Mouse (Mus musculus): ENCODE data around the gene Cnnm3. TPM values are rescaled to one million over a fixed set of nuclear protein-coding genes. Genes with fewer than 3 reads are reported as not detected.

Cnnm3 gene
- polyA plus RNA-seq, 1 experiment from 2014 or later, result 3.5 TPM

DNA sequence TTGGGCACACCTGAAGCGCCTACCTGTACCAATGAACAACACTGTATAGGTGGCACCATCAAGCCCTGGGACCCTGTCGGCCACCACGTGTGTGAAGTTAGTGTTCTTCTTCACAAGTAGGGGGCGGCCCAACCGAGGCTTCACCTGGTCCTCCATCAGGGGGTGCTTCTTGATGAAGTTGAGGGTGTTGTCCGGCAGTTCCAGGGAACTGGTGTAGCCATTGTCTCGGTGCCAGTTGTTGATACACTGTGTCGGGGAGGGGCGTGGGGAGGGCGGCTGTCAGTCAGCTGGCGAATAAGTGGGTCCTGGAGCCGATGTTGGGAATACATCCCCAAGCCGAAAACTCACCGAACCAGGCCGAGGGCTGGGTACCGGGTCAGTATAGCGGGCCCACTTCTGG is 40.2 kb downstream of the Cnnm3 start:
- H3K27ac ChIP-seq (ENCODE audit: low read length), result no peak overlapping the region
- 88% methylated on average over 17 of the region's 17 CpGs for WGBS
- H3K9ac ChIP-seq (replicated peaks; ENCODE audit: low read length), result no peak overlapping the region
- peaks cover 62% of the 10 kb centered on the region for H3K4me1 ChIP-seq (ENCODE audit: insufficient read depth, low read length)
- no peaks in the 10 kb centered on the region for H3K27me3 ChIP-seq (ENCODE audit: insufficient read depth, low read length)
- ATAC-seq (ENCODE audit: low FRiP score, low TSS enrichment), result no peak
- H3K4me2 ChIP-seq (replicated peaks; ENCODE audit: low read depth, low read length), result no peak overlapping the region
- peaks cover 63% of the 10 kb centered on the region for H3K36me3 ChIP-seq (ENCODE audit: insufficient read depth, low read length)
- no peaks in the 10 kb centered on the region for H3K9me3 ChIP-seq (ENCODE audit: low read length)
- no peak overlapping the region for H3K4me3 ChIP-seq (ENCODE audit: low read length)

DNA sequence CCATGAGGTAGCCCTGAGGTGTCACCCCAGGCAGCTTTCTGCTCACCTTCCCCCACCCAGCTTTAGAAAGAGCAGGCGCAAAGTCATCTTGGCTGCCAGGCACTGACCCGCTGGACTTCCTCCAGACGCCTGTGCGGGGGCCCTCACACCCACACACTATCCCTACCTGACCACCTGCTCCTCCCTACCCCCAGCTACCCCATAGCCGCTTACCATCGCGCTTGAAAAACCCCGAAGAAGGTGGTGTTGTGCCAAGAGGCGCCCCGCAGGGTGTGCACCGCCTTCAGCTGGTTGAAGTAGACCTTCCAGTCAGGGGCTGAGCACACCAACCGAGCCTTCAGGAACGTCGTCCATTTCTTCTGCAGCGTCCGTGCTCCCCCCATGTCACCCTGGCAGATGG is 40.8 kb downstream of the Cnnm3 start:
- 71% methylated on average over 16 of the region's 16 CpGs for WGBS
- no peak overlapping the region for H3K27ac ChIP-seq (ENCODE audit: low read length)
- no peak for ATAC-seq (ENCODE audit: low FRiP score, low TSS enrichment)

DNA sequence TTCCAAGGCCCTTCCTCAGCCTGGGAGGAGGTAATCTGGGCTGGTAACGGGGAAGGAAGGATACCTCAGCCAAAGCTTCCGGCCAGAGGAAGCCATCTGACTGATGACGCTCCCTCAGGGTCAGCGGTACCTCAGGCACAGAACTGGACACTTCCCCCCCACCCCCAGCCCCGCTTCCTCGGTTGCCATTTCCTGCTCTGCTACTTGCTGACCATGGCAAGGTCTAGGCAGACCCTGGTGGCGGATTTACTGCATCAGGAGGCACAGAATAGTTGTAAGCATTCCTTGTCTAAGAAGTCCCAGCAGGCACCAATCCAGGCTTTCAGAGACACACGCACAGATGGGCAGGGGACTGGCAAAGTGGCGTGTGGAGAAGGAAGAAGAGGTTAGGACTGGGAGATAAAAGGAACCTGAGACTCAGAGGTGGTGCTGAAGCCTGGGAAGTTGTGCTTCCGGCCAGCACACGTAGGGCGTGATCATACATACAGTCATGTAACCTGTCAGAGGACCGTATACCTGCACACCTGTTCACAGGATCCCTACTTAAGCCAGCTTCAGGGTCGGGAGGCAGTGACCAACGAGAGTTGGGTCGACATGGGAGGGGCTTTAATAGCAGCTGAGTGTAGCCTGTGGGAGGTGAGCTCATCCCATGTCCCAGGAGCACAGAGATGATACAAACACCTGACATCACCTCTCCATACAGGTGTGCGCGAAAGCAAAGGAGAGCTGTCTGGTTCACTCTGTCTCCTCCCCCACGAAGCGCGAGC is 43.1 kb downstream of the Cnnm3 start:
- Histone ChIP-seq H3K9ac (replicated peaks; ENCODE audit: low read length) (peak overlapping the region; percentile 90), H3K4me1 (ENCODE audit: insufficient read depth, low read length) (peaks cover 53% of the 10 kb centered on the region), H3K27me3 (ENCODE audit: insufficient read depth, low read length) (no peaks in the 10 kb centered on the region), H3K36me3 (ENCODE audit: insufficient read depth, low read length) (peaks cover 51% of the 10 kb centered on the region), H3K27ac (ENCODE audit: low read length) (peak overlapping the region; percentile 98), H3K4me3 (ENCODE audit: low read length) (peak overlapping the region; percentile 89), H3K4me2 (replicated peaks; ENCODE audit: low read depth, low read length) (peak overlapping the region; percentile 97), H3K9me3 (ENCODE audit: low read length) (no peaks in the 10 kb centered on the region)
- 40% methylated on average over 21 of the region's 21 CpGs for WGBS
- no peak for ATAC-seq (ENCODE audit: low FRiP score, low TSS enrichment)

More for the DNA sequence above, 40.8 kb downstream of the Cnnm3 start:
- Histone ChIP-seq H3K9me3 (ENCODE audit: low read length) (no peaks in the 10 kb centered on the region), H3K9ac (replicated peaks; ENCODE audit: low read length) (no peak overlapping the region), H3K4me3 (ENCODE audit: low read length) (no peak overlapping the region), H3K27me3 (ENCODE audit: insufficient read depth, low read length) (no peaks in the 10 kb centered on the region), H3K4me1 (ENCODE audit: insufficient read depth, low read length) (peaks cover 59% of the 10 kb centered on the region), H3K36me3 (ENCODE audit: insufficient read depth, low read length) (peaks cover 63% of the 10 kb centered on the region), H3K4me2 (replicated peaks; ENCODE audit: low read depth, low read length) (no peak overlapping the region)

DNA sequence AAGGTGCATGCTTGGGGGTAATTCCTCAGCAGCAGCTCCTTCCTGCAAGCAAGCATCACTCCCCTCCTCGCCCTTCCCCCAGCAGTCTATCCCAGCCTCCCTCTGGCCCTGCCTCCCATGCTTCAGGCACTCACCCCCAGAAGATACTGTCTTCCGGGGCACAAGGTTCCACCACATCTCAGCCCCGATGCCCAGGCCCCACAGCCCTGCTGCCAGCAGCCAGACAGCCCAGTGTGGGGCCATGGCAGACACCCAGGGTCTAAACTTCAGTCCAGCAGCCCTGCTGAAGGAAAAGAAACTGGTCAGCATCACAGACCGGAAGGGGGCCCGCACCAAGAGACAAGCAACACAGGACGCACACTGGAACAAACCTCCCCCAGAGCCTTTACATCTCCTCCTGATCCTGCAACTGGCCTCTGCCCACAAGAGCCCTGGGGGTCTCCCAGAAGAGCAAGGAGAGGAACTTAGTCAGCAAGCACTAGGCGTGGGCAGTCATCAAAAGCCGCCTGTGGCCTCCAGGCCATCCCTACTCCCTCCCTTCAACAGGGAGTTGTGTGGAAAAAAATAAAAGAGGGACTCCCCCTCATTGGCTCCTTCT is 44.2 kb downstream of the Cnnm3 start:
- Histone ChIP-seq H3K4me1 (ENCODE audit: insufficient read depth, low read length) (peaks cover 62% of the 10 kb centered on the region), H3K9me3 (ENCODE audit: low read length) (no peaks in the 10 kb centered on the region), H3K27ac (ENCODE audit: low read length) (peak overlapping the region; percentile 98), H3K9ac (replicated peaks; ENCODE audit: low read length) (peak overlapping the region; percentile 90), H3K4me2 (replicated peaks; ENCODE audit: low read depth, low read length) (peak overlapping the region; percentile 97), H3K36me3 (ENCODE audit: insufficient read depth, low read length) (peaks cover 40% of the 10 kb centered on the region), H3K4me3 (ENCODE audit: low read length) (peak overlapping the region; percentile 89), H3K27me3 (ENCODE audit: insufficient read depth, low read length) (no peaks in the 10 kb centered on the region)
- ATAC-seq (ENCODE audit: low FRiP score, low TSS enrichment), result no peak
- 4% methylated on average over 8 of the region's 8 CpGs for WGBS

DNA sequence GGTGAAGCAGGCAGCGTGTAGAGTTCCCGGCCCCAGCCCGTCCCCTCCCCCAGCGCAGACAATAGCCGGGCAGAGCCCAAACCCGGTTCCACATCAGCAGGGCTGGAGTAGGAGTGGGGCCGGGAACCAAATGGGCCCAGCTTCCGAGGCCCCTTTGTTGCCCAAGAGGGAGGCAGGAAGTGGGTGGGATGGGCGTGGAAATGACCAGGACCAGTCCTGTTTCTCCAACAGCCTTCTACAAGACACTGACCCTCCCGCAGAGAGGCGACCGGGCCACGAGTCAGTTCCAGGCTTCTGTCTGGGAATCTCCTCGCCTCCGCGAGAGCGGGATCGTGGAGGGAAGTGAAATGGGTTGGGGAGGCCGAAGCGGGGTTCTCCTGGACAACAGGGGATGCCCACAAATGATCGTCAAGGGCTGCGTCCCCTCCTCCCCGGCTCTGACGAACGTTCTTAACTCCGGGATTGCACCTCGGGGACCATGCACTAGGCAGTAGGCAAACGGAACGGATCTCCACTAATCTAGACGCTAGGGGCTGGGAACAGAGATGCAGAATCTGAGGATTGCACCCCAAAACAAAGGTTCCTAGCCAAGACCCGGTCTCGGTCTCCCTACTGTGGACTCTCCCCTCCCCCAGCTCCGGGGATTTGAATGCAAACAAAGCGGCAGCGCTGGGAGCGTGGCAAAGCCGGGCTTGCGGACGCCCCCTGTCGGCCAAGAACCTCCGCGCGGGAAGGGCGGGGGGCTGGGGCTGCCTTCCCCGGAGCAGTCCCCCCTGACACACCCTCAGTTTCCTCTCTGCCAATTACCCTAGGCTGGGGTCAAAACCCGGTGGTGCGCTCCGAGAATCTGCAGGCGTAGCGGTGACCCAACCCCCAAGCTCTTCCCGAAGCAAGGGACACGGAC is 45.1 kb downstream of the Cnnm3 start:
- Histone ChIP-seq H3K9me3 (ENCODE audit: low read length) (no peaks in the 10 kb centered on the region), H3K9ac (replicated peaks; ENCODE audit: low read length) (peak overlapping the region; percentile 90), H3K36me3 (ENCODE audit: insufficient read depth, low read length) (peaks cover 31% of the 10 kb centered on the region), H3K4me1 (ENCODE audit: insufficient read depth, low read length) (peaks cover 71% of the 10 kb centered on the region), H3K4me3 (ENCODE audit: low read length) (peak overlapping the region; percentile 89), H3K27ac (ENCODE audit: low read length) (peak overlapping the region; percentile 98), H3K4me2 (replicated peaks; ENCODE audit: low read depth, low read length) (peak overlapping the region; percentile 97), H3K27me3 (ENCODE audit: insufficient read depth, low read length) (no peaks in the 10 kb centered on the region)
- ATAC-seq (ENCODE audit: low FRiP score, low TSS enrichment), result peak; percentile 78
- WGBS, result 0% methylated on average over 52 of the region's 52 CpGs

DNA sequence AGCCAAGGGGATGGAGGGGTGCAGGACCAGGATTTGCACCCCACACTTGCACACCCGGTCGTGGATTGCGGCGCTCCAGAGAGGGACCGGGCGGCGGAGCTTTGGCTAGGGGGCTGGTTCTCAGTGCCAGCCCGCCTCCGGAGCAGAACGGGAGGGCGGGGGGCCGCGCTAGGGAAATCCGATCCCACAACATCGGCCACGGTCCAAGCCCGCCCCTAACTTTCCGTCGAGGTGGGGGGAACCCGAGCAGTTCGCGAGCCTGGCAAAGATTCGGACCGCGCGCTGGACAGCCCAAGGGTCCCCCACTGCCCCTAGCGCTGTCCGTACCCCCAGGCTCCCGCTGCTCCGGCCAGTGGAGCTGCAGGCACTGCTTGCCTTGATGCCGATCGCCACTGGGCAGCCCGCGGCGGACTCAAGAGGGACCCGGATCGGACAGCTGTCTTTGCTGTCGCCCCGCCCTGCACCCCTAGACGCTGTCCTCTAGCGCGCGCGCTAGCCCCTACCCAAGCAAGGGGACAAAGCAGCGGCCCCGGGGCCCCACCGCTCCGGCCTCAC is 45.9 kb downstream of the Cnnm3 start:
- Histone ChIP-seq H3K36me3 (ENCODE audit: insufficient read depth, low read length) (peaks cover 24% of the 10 kb centered on the region), H3K4me3 (ENCODE audit: low read length) (peak overlapping the region; percentile 89), H3K27me3 (ENCODE audit: insufficient read depth, low read length) (no peaks in the 10 kb centered on the region), H3K9ac (replicated peaks; ENCODE audit: low read length) (peak overlapping the region; percentile 90), H3K27ac (ENCODE audit: low read length) (peak overlapping the region; percentile 98), H3K4me1 (ENCODE audit: insufficient read depth, low read length) (peaks cover 76% of the 10 kb centered on the region), H3K4me2 (replicated peaks; ENCODE audit: low read depth, low read length) (peak overlapping the region; percentile 97), H3K9me3 (ENCODE audit: low read length) (no peaks in the 10 kb centered on the region)
- peak; percentile 78 for ATAC-seq (ENCODE audit: low FRiP score, low TSS enrichment)
- under 1% methylated on average over 48 of the region's 48 CpGs for WGBS

DNA sequence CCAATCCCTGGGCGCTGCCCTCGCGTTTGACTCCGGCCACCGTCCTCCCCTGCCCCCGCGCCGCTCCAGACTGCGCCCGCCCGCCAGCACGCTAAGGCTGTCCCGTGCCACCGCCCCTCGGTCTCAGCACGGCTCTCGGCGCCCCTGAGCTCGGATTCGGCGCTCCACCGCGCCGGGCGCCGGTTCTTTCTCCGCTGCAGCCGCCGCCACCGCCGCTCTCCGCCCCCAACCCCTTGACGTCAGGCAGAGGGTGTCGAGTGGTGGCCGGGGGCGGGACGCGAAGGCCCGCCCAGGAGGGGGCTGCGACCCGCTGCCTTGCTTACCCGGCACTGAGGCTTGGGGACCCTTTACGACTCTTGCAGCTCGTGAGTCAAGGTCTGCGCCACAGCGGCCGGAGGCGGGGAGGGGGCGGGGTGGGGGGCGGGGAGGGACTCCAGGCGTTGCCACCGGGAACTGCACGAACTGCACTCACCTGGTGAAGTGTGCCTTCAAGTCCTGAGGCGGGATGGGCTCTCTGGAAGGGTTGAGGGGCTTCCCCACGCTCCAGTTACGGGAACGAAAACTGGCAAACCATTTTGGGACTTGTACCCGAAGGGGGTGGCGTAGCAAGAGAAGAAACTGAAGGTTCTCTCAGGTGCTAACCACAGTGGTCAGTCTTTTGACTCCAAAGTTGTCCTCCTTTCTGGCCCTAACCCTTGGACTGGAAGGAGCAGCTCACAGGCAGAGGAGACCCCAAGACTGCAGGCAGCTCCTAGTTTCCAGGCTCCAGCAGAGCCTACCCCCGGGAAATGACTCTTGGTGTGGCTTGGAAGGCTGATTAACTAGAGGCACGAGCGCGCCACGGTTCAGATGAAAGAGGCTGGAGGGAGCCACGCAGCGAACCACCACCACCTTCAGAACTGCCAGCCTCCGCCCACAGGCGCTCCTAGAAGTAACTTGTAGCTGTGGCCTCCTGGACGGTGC is 46.6 kb downstream of the Cnnm3 start, which contains the start of gene Sema4c:
Sema4c (minus strand) TSS at position 319 of the 963 bp plus-strand sequence.
- Histone ChIP-seq H3K4me2 (replicated peaks; ENCODE audit: low read depth, low read length) (peak within 1 kb of the TSS; percentile 97), H3K27me3 (ENCODE audit: insufficient read depth, low read length) (no peaks in the 10 kb centered on the region), H3K27ac (ENCODE audit: low read length) (peak within 1 kb of the TSS; percentile 98), H3K4me3 (ENCODE audit: low read length) (peak within 1 kb of the TSS; percentile 89), H3K9me3 (ENCODE audit: low read length) (no peaks in the 10 kb centered on the region), H3K9ac (replicated peaks; ENCODE audit: low read length) (peak within 1 kb of the TSS; percentile 90), H3K4me1 (ENCODE audit: insufficient read depth, low read length) (peaks cover 77% of the 10 kb centered on the region), H3K36me3 (ENCODE audit: insufficient read depth, low read length) (peaks cover 16% of the 10 kb centered on the region)
- ATAC-seq (ENCODE audit: low FRiP score, low TSS enrichment), result peak; percentile 73
- under 1% methylated on average over 64 of the region's 69 CpGs for WGBS

DNA sequence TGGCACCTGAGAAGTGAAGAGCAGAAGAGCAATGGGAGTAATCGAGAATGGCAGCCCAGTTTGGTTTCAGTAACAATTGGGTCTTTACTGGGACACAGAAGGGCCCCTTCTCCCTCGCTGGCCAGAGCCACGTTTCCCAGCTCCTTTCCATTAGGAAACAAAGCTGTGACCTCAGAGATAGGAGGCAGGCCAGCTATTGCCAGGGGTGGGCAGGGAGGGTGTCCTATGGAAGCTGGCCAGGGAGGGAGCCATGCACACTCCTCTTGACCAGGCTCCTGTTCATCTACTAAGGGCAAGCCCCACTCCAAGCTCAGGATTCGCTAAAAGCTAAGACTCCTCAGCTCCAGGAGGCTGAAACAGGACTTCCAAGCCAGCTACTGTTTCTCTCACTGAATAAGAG is 47.6 kb downstream of the Cnnm3 start:
- H3K4me1 ChIP-seq (ENCODE audit: insufficient read depth, low read length), result peaks cover 76% of the 10 kb centered on the region
- no peaks in the 10 kb centered on the region for H3K9me3 ChIP-seq (ENCODE audit: low read length)
- peak overlapping the region; percentile 97 for H3K4me2 ChIP-seq (replicated peaks; ENCODE audit: low read depth, low read length)
- H3K27ac ChIP-seq (ENCODE audit: low read length), result peak overlapping the region; percentile 98
- H3K27me3 ChIP-seq (ENCODE audit: insufficient read depth, low read length), result no peaks in the 10 kb centered on the region
- H3K9ac ChIP-seq (replicated peaks; ENCODE audit: low read length), result peak overlapping the region; percentile 90
- peaks cover 6% of the 10 kb centered on the region for H3K36me3 ChIP-seq (ENCODE audit: insufficient read depth, low read length)
- peak overlapping the region; percentile 89 for H3K4me3 ChIP-seq (ENCODE audit: low read length)
- ATAC-seq (ENCODE audit: low FRiP score, low TSS enrichment), result no peak
- WGBS, result 9% methylated on average over 4 of the region's 4 CpGs

Data from kidney, embryonic 16.5 days (tissue).